Mouse (Mus musculus) forebrain, embryonic 15.5 days (tissue): ENCODE results near the gene Trappc4. TPM values are rescaled to one million over a fixed set of nuclear protein-coding genes. Genes with fewer than 3 reads are reported as not detected.
A peak's percentile ranks its signal among the peaks of the same experiment; 100 is the strongest.

Source experiments
- ATAC-seq: fragments of 200-750 bp; cut with Nextera tagmentation; replicated peaks from 2 replicates; pipeline ENCODE4 v1.8.0; 2017; ENCODE audit warnings: mild to moderate bottlenecking, moderate TSS enrichment, moderate library complexity
- H3K27ac ChIP-seq: fragments of 300-500 bp; sonication (generic); replicated peaks from 2 replicates; pipeline ENCODE4 v1.5.1; 2015; ENCODE audit warnings: mild to moderate bottlenecking, inconsistent platforms
- H3K27me3 ChIP-seq: fragments of 300-500 bp; sonication (generic); 2 replicates; pipeline ENCODE4 v1.6.1; 2015; ENCODE audit warnings: inconsistent platforms
- H3K36me3 ChIP-seq: fragments of 300-500 bp; sonication (generic); 2 replicates; pipeline ENCODE4 v1.6.1; 2015; ENCODE audit warnings: mild to moderate bottlenecking, inconsistent platforms
- H3K4me1 ChIP-seq: fragments of 300-500 bp; sonication (generic); 2 replicates; pipeline ENCODE4 v1.6.1; 2015; ENCODE audit warnings: inconsistent platforms
- H3K4me2 ChIP-seq: fragments of 300-500 bp; sonication (generic); replicated peaks from 2 replicates; pipeline ENCODE4 v1.6.1; 2015; ENCODE audit warnings: mild to moderate bottlenecking, inconsistent platforms
- H3K4me3 ChIP-seq: fragments of 300-500 bp; sonication (generic); 2 replicates; pipeline ENCODE4 v1.5.1; 2015; ENCODE audit warnings: mild to moderate bottlenecking, inconsistent platforms
- H3K9ac ChIP-seq: fragments of 300-500 bp; sonication (generic); replicated peaks from 2 replicates; pipeline ENCODE4 v1.6.1; 2015; ENCODE audit warnings: mild to moderate bottlenecking, inconsistent platforms
- H3K9me3 ChIP-seq: fragments of 300-500 bp; sonication (generic); 2 replicates; pipeline ENCODE4 v1.6.1; 2016; ENCODE audit warnings: inconsistent platforms
- WGBS: fragments of 180-500 bp; shearing (Covaris S2); methylation state at CpG from one replicate; pipeline ENCODE4 v1.1.7; 2015; ENCODE audit warnings: mixed read lengths; 5-methylcytosine and 5-hydroxymethylcytosine counted together
- polyA plus RNA-seq: library from polyadenylated mRNA; unstranded; fragments of >200 nt; fragmentation: Nextera tagmentation; extraction: Ambion mirVana; gene quantifications from 2 replicates; pipeline ENCODE4 v1.2.1, GENCODE M21; 2015

The Trappc4 gene
- polyA plus RNA-seq, 1 experiment from 2014 or later: 321 TPM

GRCm38 (mm10) chr9:44399795-44400114 lies 7.6 kb downstream of the Trappc4 start:
- H3K27ac ChIP-seq: no peak overlapping the region
- H3K4me2 ChIP-seq: no peak overlapping the region
- H3K9ac ChIP-seq: no peak overlapping the region
- H3K27me3 ChIP-seq: no peaks in the 10 kb centered on the region
- peaks cover 45% of the 10 kb centered on the region for H3K36me3 ChIP-seq
- 89% methylated on average over 6 of the region's 6 CpGs for WGBS
- no peak overlapping the region for H3K4me3 ChIP-seq
- no peaks in the 10 kb centered on the region for H3K9me3 ChIP-seq
- peaks cover 14% of the 10 kb centered on the region for H3K4me1 ChIP-seq
- ATAC-seq: no peak

- H3K4me3 ChIP-seq: no peak overlapping the region
- peaks cover 14% of the 10 kb centered on the region for H3K4me1 ChIP-seq
- H3K36me3 ChIP-seq: peaks cover 40% of the 10 kb centered on the region
- WGBS: 86% methylated on average over 13 of the region's 13 CpGs
- no peak overlapping the region for H3K9ac ChIP-seq
- H3K4me2 ChIP-seq: no peak overlapping the region
- H3K9me3 ChIP-seq: no peaks in the 10 kb centered on the region
- H3K27ac ChIP-seq: no peak overlapping the region
- ATAC-seq: no peak
- no peaks in the 10 kb centered on the region for H3K27me3 ChIP-seq
Measured at GRCm38 (mm10) chr9:44399114-44399794, 8.1 kb downstream of the Trappc4 start.

DNA sequence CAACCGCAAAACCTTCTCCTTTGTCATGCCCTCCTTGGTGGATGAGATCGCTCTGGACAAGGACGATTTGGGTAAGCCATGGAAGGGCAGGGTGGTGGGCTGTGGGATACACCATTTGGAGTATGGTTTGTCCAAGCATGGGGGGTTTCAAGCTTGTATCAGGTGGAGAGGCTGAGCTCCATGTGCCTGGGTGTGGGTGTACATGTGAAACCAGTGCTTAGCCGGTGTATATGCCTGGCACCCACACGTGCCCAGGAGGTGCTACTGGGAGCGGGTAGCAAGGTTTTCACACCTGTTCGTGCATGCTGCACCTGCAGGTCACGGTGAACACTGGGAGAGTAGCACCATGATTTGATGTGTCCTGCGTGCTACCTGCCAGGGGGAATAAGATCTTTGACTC lies 8.8 kb downstream of the Trappc4 start:
- H3K4me3 ChIP-seq: peak overlapping the region; percentile 61; the same call in 1 of the 2 replicates
- H3K9me3 ChIP-seq: no peaks in the 10 kb centered on the region
- H3K4me2 ChIP-seq: peak overlapping the region; percentile 90; the same call in 1 of the 2 replicates
- peaks cover 14% of the 10 kb centered on the region for H3K4me1 ChIP-seq
- no peak for ATAC-seq
- peaks cover 33% of the 10 kb centered on the region for H3K36me3 ChIP-seq
- WGBS: 84% methylated on average over 9 of the region's 9 CpGs
- no peak overlapping the region for H3K27ac ChIP-seq
- no peaks in the 10 kb centered on the region for H3K27me3 ChIP-seq
- no peak overlapping the region for H3K9ac ChIP-seq

GRCm38 (mm10) chr9:44398087-44398486 lies 9.3 kb downstream of the Trappc4 start:
- peak overlapping the region; percentile 37; the same call in 1 of the 2 replicates for H3K9ac ChIP-seq
- no peaks in the 10 kb centered on the region for H3K9me3 ChIP-seq
- no peak overlapping the region for H3K27ac ChIP-seq
- no peaks in the 10 kb centered on the region for H3K27me3 ChIP-seq
- H3K4me3 ChIP-seq: peak overlapping the region; percentile 61
- H3K4me1 ChIP-seq: peaks cover 14% of the 10 kb centered on the region
- 17% methylated on average over 4 of the region's 4 CpGs for WGBS
- peaks cover 29% of the 10 kb centered on the region for H3K36me3 ChIP-seq
- peak overlapping the region; percentile 90 for H3K4me2 ChIP-seq
- no peak for ATAC-seq

DNA sequence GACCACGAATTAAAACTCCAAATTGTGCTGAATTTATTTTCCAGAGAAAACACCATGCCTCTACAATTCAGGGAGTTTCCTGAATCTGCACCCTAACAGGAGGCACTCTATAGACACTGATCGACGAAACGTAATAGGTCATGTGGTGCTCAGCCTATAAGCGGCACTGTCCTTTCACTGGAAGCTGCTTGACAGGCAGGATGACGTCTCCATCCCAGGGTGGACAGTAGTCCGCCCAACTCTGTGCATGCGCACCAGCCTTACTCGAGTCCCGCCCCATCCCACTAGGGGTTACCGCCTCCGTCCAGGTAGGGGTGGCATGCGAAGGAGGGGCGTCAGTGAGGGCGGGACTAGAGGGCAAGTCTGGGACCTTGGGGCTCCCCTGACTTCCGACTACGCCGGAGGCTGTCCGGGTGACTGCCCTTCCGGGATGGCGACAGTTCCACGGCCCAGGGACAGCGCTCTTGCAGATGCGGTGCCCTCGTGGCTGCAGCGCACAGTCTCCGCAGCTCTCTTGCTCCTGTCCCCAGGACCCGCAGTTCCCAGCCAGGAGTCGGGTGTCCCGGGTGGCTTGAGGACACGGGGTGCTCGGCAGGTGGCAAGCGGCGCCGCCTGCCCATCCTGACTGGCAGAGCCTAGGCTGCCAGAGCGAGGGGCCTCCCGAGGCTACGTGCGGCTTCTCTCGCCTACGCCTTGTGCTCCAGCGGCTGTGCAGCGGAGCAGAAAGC lies 10.6 kb downstream of the Trappc4 start, which contains the start of gene Slc37a4:
Gene Slc37a4 (plus strand): TSS at position 169 of the 728 bp plus-strand sequence.
- Histone ChIP-seq H3K27me3 (no peaks in the 10 kb centered on the region), H3K9me3 (no peaks in the 10 kb centered on the region), H3K4me3 (peak within 1 kb of the TSS; percentile 61), H3K4me2 (peak within 1 kb of the TSS; percentile 90), H3K9ac (peak within 1 kb of the TSS; percentile 74), H3K27ac (peak within 1 kb of the TSS; percentile 77), H3K36me3 (peaks cover 18% of the 10 kb centered on the region), H3K4me1 (peaks cover 14% of the 10 kb centered on the region)
- peak; percentile 98 for ATAC-seq
- 0% methylated on average over 43 of the region's 43 CpGs for WGBS

GRCm38 (mm10) chr9:44391466-44391865 lies 15.9 kb downstream of the Trappc4 start:
- ATAC-seq: no peak; the same call in 1 of the 2 replicates
- Histone ChIP-seq H3K27me3 (no peaks in the 10 kb centered on the region), H3K4me1 (no peaks in the 10 kb centered on the region), H3K36me3 (peaks cover 44% of the 10 kb centered on the region), H3K27ac (no peak overlapping the region), H3K4me2 (no peak overlapping the region), H3K9me3 (no peaks in the 10 kb centered on the region), H3K4me3 (no peak overlapping the region), H3K9ac (no peak overlapping the region)
- 40% methylated on average over 4 of the region's 4 CpGs for WGBS

- H3K9me3 ChIP-seq: no peaks in the 10 kb centered on the region
Measured at GRCm38 (mm10) chr9:44389273-44389672, 18.1 kb downstream of the Trappc4 start.

GRCm38 (mm10) chr9:44387221-44387620 lies 20.2 kb downstream of the Trappc4 start:
- Histone ChIP-seq H3K4me1 (no peaks in the 10 kb centered on the region), H3K4me2 (no peak overlapping the region), H3K36me3 (peaks cover 87% of the 10 kb centered on the region), H3K9me3 (no peaks in the 10 kb centered on the region), H3K9ac (no peak overlapping the region), H3K4me3 (no peak overlapping the region), H3K27me3 (no peaks in the 10 kb centered on the region), H3K27ac (no peak overlapping the region)
- no peak for ATAC-seq
- WGBS: 72% methylated on average over 3 of the region's 3 CpGs

More at GRCm38 (mm10) chr9:44389273-44389672, 18.1 kb downstream of the Trappc4 start:
- no peak for ATAC-seq
- no peak overlapping the region for H3K4me3 ChIP-seq
- H3K27me3 ChIP-seq: no peaks in the 10 kb centered on the region
- 60% methylated on average over 8 of the region's 8 CpGs for WGBS
- H3K27ac ChIP-seq: no peak overlapping the region
- no peak overlapping the region for H3K4me2 ChIP-seq
- H3K36me3 ChIP-seq: peaks cover 66% of the 10 kb centered on the region
- no peak overlapping the region for H3K9ac ChIP-seq
- H3K4me1 ChIP-seq: no peaks in the 10 kb centered on the region

DNA sequence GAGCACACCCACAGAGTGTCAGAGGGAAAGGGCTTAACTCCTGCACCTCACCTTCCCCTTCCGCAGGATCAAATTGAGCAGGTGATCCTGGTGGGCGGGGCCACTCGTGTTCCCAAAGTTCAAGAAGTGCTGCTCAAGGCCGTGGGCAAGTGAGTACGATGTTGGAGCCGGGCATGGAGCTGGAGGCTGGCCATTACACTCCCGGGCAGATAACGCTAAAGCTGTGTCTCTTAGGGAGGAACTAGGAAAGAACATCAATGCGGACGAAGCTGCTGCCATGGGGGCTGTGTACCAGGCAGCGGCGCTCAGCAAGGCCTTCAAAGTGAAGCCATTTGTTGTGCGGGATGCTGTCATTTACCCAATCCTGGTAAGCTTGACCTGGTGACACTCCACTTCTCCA lies 22.8 kb downstream of the Trappc4 start:
- 94% methylated on average over 13 of the region's 13 CpGs for WGBS
- peaks cover 17% of the 10 kb centered on the region for H3K4me1 ChIP-seq
- no peak for ATAC-seq
- H3K27ac ChIP-seq: no peak overlapping the region
- H3K9me3 ChIP-seq: no peaks in the 10 kb centered on the region
- no peak overlapping the region for H3K9ac ChIP-seq
- no peak overlapping the region for H3K4me2 ChIP-seq
- H3K36me3 ChIP-seq: peaks cover 87% of the 10 kb centered on the region
- H3K27me3 ChIP-seq: no peaks in the 10 kb centered on the region
- no peak overlapping the region for H3K4me3 ChIP-seq

DNA sequence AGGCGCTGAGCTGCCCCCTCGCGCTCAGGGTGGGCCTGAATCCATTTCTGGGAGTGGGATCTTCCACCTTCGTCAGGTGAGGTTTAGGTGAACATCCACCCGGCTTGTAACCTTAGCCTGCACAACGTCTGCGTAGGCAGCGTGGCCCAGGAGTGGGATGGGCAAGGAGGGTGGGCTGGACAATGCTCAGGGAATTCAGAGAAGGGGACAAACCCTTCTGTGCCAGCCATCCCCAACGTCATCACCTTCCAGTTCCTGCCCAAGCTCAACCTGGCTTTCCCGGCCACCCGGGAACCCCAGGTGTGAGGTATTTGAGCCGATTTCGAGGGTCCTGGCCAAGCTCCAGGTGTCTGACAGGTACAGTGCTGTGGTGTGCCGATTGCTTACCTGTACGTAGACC lies 27.5 kb downstream of the Trappc4 start:
- WGBS: 7% methylated on average over 15 of the region's 15 CpGs
- H3K9me3 ChIP-seq: no peaks in the 10 kb centered on the region
- H3K4me1 ChIP-seq: peaks cover 23% of the 10 kb centered on the region
- no peaks in the 10 kb centered on the region for H3K27me3 ChIP-seq
- peak overlapping the region; percentile 93 for H3K9ac ChIP-seq
- peak overlapping the region; percentile 84 for H3K4me2 ChIP-seq
- peak overlapping the region; percentile 89 for H3K4me3 ChIP-seq
- H3K36me3 ChIP-seq: peaks cover 41% of the 10 kb centered on the region
- peak; percentile 44 for ATAC-seq
- H3K27ac ChIP-seq: peak overlapping the region; percentile 87

DNA sequence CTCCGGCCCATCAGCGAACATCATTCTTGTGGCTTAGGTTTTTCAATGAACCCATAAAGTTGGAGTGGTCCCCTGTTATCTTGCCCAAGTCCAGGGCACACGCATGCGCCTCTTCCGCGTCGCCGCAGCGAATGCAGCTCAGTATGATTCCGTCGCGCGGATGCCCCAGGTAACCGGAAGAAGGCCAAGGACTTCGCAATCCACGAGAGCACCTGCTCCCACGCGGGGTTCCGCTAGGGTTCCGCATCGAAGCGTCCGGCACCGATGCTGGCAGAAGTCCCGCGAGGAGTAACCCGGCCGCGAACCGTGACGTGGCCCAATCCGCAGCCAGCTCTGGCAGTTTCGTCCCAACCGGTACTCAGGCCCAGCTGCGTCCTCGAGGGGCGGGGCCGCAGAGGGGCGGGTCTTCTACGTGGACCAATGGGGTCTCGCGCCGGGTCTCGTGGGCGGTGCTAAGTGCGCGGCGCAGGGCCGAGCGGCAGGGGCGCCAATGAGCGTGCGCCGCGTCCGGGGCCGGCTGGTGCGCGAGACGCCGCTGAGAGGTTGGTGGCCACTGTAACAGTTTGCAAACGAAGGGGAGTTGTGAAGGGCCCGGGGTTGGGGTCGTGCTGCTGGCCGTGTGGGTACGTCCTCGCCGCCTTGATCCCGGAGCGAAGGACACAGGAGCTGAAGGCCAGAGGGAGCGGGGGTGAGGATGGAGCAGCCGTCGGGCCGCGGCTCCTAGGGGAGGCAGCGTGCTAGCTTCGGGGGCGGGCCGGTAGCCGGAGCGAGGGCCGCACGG lies 28.2 kb downstream of the Trappc4 start, which contains the start of gene Hyou1:
Gene Hyou1 (plus strand): TSS at position 437 of the 781 bp plus-strand sequence.
- ATAC-seq: peak; percentile 99
- Histone ChIP-seq H3K9me3 (no peaks in the 10 kb centered on the region), H3K4me3 (peak within 1 kb of the TSS; percentile 89), H3K27me3 (no peaks in the 10 kb centered on the region), H3K27ac (peak within 1 kb of the TSS; percentile 93), H3K4me2 (peak within 1 kb of the TSS; percentile 84), H3K9ac (peak within 1 kb of the TSS; percentile 93), H3K36me3 (peaks cover 34% of the 10 kb centered on the region), H3K4me1 (peaks cover 23% of the 10 kb centered on the region)
- under 1% methylated on average over 83 of the region's 83 CpGs for WGBS
